Mouse (Mus musculus) limb, embryonic 14.5 days (tissue): ENCODE measurements around the gene Zcchc7. TPM values are rescaled to one million over a fixed set of nuclear protein-coding genes. Genes with fewer than 3 reads are reported as not detected.
A peak's percentile ranks its signal among the peaks of the same experiment; 100 is the strongest.

Experiments
- ATAC-seq: fragments of 200-750 bp; cut with Nextera tagmentation; 2 replicates; pipeline ENCODE4 v1.8.0; 2017; ENCODE audit warnings: low read depth, moderate number of reproducible peaks, moderate TSS enrichment; ENCODE audit not compliant: low FRiP score
- DNase-seq: peaks from one replicate; pipeline ENCODE4 v3.0.0-alpha.2; 2015; ENCODE audit warnings: low spot score
- H3K27ac ChIP-seq: fragments of 300-500 bp; sonication (generic); replicated peaks from 2 replicates; pipeline ENCODE4 v1.5.1; 2014; ENCODE audit warnings: low read depth, mild to moderate bottlenecking, low read length, moderate library complexity, mixed read lengths
- H3K27me3 ChIP-seq: fragments of 300-500 bp; sonication (generic); 2 replicates; pipeline ENCODE4 v1.6.1; 2014; ENCODE audit warnings: low read length, mixed read lengths; ENCODE audit not compliant: control insufficient read depth, insufficient read depth
- H3K36me3 ChIP-seq: fragments of 300-500 bp; sonication (generic); 2 replicates; pipeline ENCODE4 v1.6.1; 2014; ENCODE audit warnings: mild to moderate bottlenecking, low read length, moderate library complexity, mixed read lengths; ENCODE audit not compliant: control insufficient read depth, insufficient read depth
- H3K4me1 ChIP-seq: fragments of 300-500 bp; sonication (generic); 2 replicates; pipeline ENCODE4 v1.6.1; 2014; ENCODE audit warnings: antibody characterized with exemption, low read length, mixed read lengths; ENCODE audit not compliant: control insufficient read depth, insufficient read depth
- H3K4me2 ChIP-seq: fragments of 300-500 bp; sonication (generic); replicated peaks from 2 replicates; pipeline ENCODE4 v1.6.1; 2014; ENCODE audit warnings: low read depth, mild to moderate bottlenecking, low read length, moderate library complexity; ENCODE audit not compliant: severe bottlenecking
- H3K4me3 ChIP-seq: fragments of 300-500 bp; sonication (generic); replicated peaks from 2 replicates; pipeline ENCODE4 v1.5.1; 2014; ENCODE audit warnings: low read length
- H3K9ac ChIP-seq: fragments of 300-500 bp; sonication (generic); 2 replicates; pipeline ENCODE4 v1.6.1; 2014; ENCODE audit warnings: mild to moderate bottlenecking, low read depth, low read length, moderate library complexity; ENCODE audit not compliant: severe bottlenecking
- H3K9me3 ChIP-seq: fragments of 300-500 bp; sonication (generic); 2 replicates; pipeline ENCODE4 v1.6.1; 2016; ENCODE audit warnings: low read length; ENCODE audit not compliant: control insufficient read depth
- POLR2A ChIP-seq: fragments of 200-500 bp; IDR thresholded peaks from 2 replicates; pipeline ENCODE4 v1.8.0; 2012; ENCODE audit warnings: inconsistent platforms, mild to moderate bottlenecking, moderate library complexity, borderline replicate concordance; ENCODE audit not compliant: insufficient read depth, insufficient read length; ENCODE audit errors: extremely low read depth
- WGBS: fragments of 180-500 bp; shearing (Covaris S2); extraction: QIAGEN DNeasy Blood & Tissue Kit; methylation state at CpG from one replicate; pipeline ENCODE4 v1.1.7; 2014; 5-methylcytosine and 5-hydroxymethylcytosine counted together
- polyA plus RNA-seq, 2 experiments: library from polyadenylated mRNA; depleted of rRNA in 1 of 2; stranded (reverse) in 1 of 2; unstranded in 1 of 2; fragments of >200 nt; fragmentation: Nextera tagmentation in 1 of 2; extraction: Ambion mirVana in 1 of 2; gene quantifications; 2 replicates each; pipeline versions ENCODE4 v1.2.1 to v1.2.3; 2012 to 2014

The Zcchc7 gene
- polyA plus RNA-seq, 2 experiments: 35.2 to 39.2 TPM

- 29% methylated on average over 16 of the region's 16 CpGs for WGBS
- Histone ChIP-seq H3K4me2 (no peak within 1 kb of the TSS), H3K4me3 (0 out of 2 replicates have a peak within 1 kb of the TSS, but pooled peaks have one; percentile 5), H3K27ac (no peak within 1 kb of the TSS), H3K9ac (no peak within 1 kb of the TSS), H3K27me3 (peaks cover 99% of the 10 kb centered on the region), H3K4me1 (peaks cover 6% of the 10 kb centered on the region; the same call in 1 of the 2 replicates), H3K9me3 (no peaks in the 10 kb centered on the region), H3K36me3 (no peaks in the 10 kb centered on the region)
- DNase-seq (no peak), ATAC-seq (no peak)
- TF ChIP-seq POLR2A: no peak
These were observed 45.7 kb upstream of the Zcchc7 start, which contains the start of gene Pax5 for GRCm38 (mm10) chr4:44709740-44710700. TSS of gene Pax5 (minus strand) at chr4:44710487.

DNA sequence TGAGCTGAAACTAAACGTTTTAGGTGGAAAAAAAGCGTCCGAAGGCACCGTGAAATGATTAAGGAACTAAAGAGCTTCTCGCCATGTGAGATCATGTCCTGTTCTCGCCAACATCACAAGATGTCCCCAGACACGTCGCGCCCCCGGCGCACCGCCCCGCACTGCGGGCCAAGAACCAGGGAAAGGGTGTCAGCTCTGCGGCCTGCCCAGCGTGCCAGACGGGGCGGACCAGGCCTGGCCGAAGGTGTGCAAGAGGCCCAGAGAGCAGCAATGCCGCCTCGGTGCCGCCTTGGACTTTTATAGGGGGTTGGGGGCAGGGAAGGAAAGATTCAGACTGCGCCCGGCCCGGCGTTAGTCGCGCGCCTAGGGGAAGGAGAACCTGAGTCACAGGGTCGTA is 45.0 kb upstream of the Zcchc7 start:
- no peak overlapping the region for H3K9ac ChIP-seq
- DNase-seq: no peak
- WGBS: 1% methylated on average over 29 of the region's 30 CpGs

GRCm38 (mm10) chr4:44711136-44711900 is 44.4 kb upstream of the Zcchc7 start:
- peaks cover 95% of the 10 kb centered on the region for H3K27me3 ChIP-seq
- ATAC-seq (no peak), DNase-seq (no peak)
- no peak overlapping the region for H3K9ac ChIP-seq
- no peak for TF ChIP-seq POLR2A
- peaks cover 6% of the 10 kb centered on the region; the same call in 1 of the 2 replicates for H3K4me1 ChIP-seq
- H3K4me2 ChIP-seq: no peak overlapping the region
- 3% methylated on average over 25 of the region's 25 CpGs for WGBS
- peak overlapping the region; percentile 16; the same call in 1 of the 2 replicates for H3K4me3 ChIP-seq
- H3K36me3 ChIP-seq: no peaks in the 10 kb centered on the region
- H3K9me3 ChIP-seq: no peaks in the 10 kb centered on the region
- no peak overlapping the region for H3K27ac ChIP-seq

More for the DNA sequence above, 45.0 kb upstream of the Zcchc7 start:
- Histone ChIP-seq H3K9me3 (no peaks in the 10 kb centered on the region), H3K27ac (no peak overlapping the region), H3K4me1 (peaks cover 6% of the 10 kb centered on the region; the same call in 1 of the 2 replicates), H3K27me3 (peaks cover 99% of the 10 kb centered on the region), H3K36me3 (no peaks in the 10 kb centered on the region), H3K4me2 (no peak overlapping the region), H3K4me3 (0 out of 2 replicates have a peak overlapping the region, but pooled peaks have one; percentile 5)
- TF ChIP-seq POLR2A: no peak
- ATAC-seq: no peak

- TF ChIP-seq POLR2A: no peak
These were observed 43.5 kb upstream of the Zcchc7 start for GRCm38 (mm10) chr4:44712051-44712700.

More at GRCm38 (mm10) chr4:44712051-44712700, 43.5 kb upstream of the Zcchc7 start:
- H3K27ac ChIP-seq: no peak overlapping the region
- WGBS: 2% methylated on average over 25 of the region's 25 CpGs
- ATAC-seq: no peak
- no peaks in the 10 kb centered on the region for H3K36me3 ChIP-seq
- no peak overlapping the region for H3K9ac ChIP-seq
- no peak for DNase-seq
- peak overlapping the region; percentile 16 for H3K4me3 ChIP-seq
- peaks cover 6% of the 10 kb centered on the region; the same call in 1 of the 2 replicates for H3K4me1 ChIP-seq
- H3K27me3 ChIP-seq: peaks cover 95% of the 10 kb centered on the region
- no peaks in the 10 kb centered on the region for H3K9me3 ChIP-seq
- peak overlapping the region; percentile 19; the same call in 1 of the 2 replicates for H3K4me2 ChIP-seq
